Mouse (Mus musculus): ENCODE measurements around the gene Klhdc9. TPM values are rescaled to one million over a fixed set of nuclear protein-coding genes. Genes with fewer than 3 reads are reported as not detected.

The Klhdc9 gene
- polyA plus RNA-seq, 1 experiment from 2014 or later = 1.3 TPM

Other genes starting within 250 kb of the Klhdc9 start
- gene Cfap126, start 246.9 kb downstream of the Klhdc9 start, polyA plus RNA-seq (2014; fragmentation: Nextera tagmentation; extraction: Ambion mirVana) = 8.7 and 10.5 TPM in 2 replicates
- gene Sdhc, start 210.2 kb downstream of the Klhdc9 start, polyA plus RNA-seq (2014; fragmentation: Nextera tagmentation; extraction: Ambion mirVana) = 259 and 284 TPM in 2 replicates
- 0.99 and 1.5 TPM in 2 replicates for gene Mpz, start 210.1 kb downstream of the Klhdc9 start, polyA plus RNA-seq (2014; fragmentation: Nextera tagmentation; extraction: Ambion mirVana)
- gene Pcp4l1, start 164.5 kb downstream of the Klhdc9 start, polyA plus RNA-seq (2014; fragmentation: Nextera tagmentation; extraction: Ambion mirVana) = 31.4 and 33.4 TPM in 2 replicates
- gene Nr1i3, start 146.8 kb downstream of the Klhdc9 start, polyA plus RNA-seq (2014; fragmentation: Nextera tagmentation; extraction: Ambion mirVana) = 0.17 and 0.25 TPM in 2 replicates
- 23.5 and 28.8 TPM in 2 replicates for gene Tomm40l, start 138.3 kb downstream of the Klhdc9 start, polyA plus RNA-seq (2014; fragmentation: Nextera tagmentation; extraction: Ambion mirVana)
- gene Apoa2, start 135.7 kb downstream of the Klhdc9 start, polyA plus RNA-seq (2014; fragmentation: Nextera tagmentation; extraction: Ambion mirVana) = 3.1 and 5.0 TPM in 2 replicates
- 22.1 and 26.1 TPM in 2 replicates for gene Fcer1g, start 126.4 kb downstream of the Klhdc9 start, polyA plus RNA-seq (2014; fragmentation: Nextera tagmentation; extraction: Ambion mirVana)
- 4.6 and 5.4 TPM in 2 replicates for gene Adamts4, start 110.4 kb downstream of the Klhdc9 start, polyA plus RNA-seq (2014; fragmentation: Nextera tagmentation; extraction: Ambion mirVana)
- gene Ndufs2, start 109.4 kb downstream of the Klhdc9 start, polyA plus RNA-seq (2014; fragmentation: Nextera tagmentation; extraction: Ambion mirVana) = 259 and 263 TPM in 2 replicates
- 59.1 and 66.3 TPM in 2 replicates for gene B4galt3, start 90.5 kb downstream of the Klhdc9 start, polyA plus RNA-seq (2014; fragmentation: Nextera tagmentation; extraction: Ambion mirVana)
- 48.1 and 51.8 TPM in 2 replicates for gene Ppox, start 79.6 kb downstream of the Klhdc9 start, polyA plus RNA-seq (2014; fragmentation: Nextera tagmentation; extraction: Ambion mirVana)
- gene Usp21, start 72.8 kb downstream of the Klhdc9 start, polyA plus RNA-seq (2014; fragmentation: Nextera tagmentation; extraction: Ambion mirVana) = 82.8 and 85.4 TPM in 2 replicates
- gene Ufc1, start 65.8 kb downstream of the Klhdc9 start, polyA plus RNA-seq (2014; fragmentation: Nextera tagmentation; extraction: Ambion mirVana) = 108 and 114 TPM in 2 replicates
- 46.6 and 49.5 TPM in 2 replicates for gene Dedd, start 31.7 kb downstream of the Klhdc9 start, polyA plus RNA-seq (2014; fragmentation: Nextera tagmentation; extraction: Ambion mirVana)
- gene Nit1, start 15.2 kb downstream of the Klhdc9 start, polyA plus RNA-seq (2014; fragmentation: Nextera tagmentation; extraction: Ambion mirVana) = 30.7 and 35.3 TPM in 2 replicates
- gene Pfdn2, start 15.1 kb downstream of the Klhdc9 start, polyA plus RNA-seq (2014; fragmentation: Nextera tagmentation; extraction: Ambion mirVana) = 68.3 and 68.4 TPM in 2 replicates
- gene Nectin4, start 9.3 kb upstream of the Klhdc9 start, polyA plus RNA-seq (2014; fragmentation: Nextera tagmentation; extraction: Ambion mirVana) = 0.66 and 0.96 TPM in 2 replicates
- gene Arhgap30, start 28.2 kb upstream of the Klhdc9 start, polyA plus RNA-seq (2014; fragmentation: Nextera tagmentation; extraction: Ambion mirVana) = 0.54 and 0.99 TPM in 2 replicates
- 122 and 143 TPM in 2 replicates for gene Usf1, start 50.5 kb upstream of the Klhdc9 start, polyA plus RNA-seq (2014; fragmentation: Nextera tagmentation; extraction: Ambion mirVana)
- 3.3 and 4.3 TPM in 2 replicates for gene Tstd1, start 58.1 kb upstream of the Klhdc9 start, polyA plus RNA-seq (2014; fragmentation: Nextera tagmentation; extraction: Ambion mirVana)
- gene F11r, start 76.7 kb upstream of the Klhdc9 start, polyA plus RNA-seq (2014; fragmentation: Nextera tagmentation; extraction: Ambion mirVana) = 16.9 and 20.1 TPM in 2 replicates
- 15.4 and 17.5 TPM in 2 replicates for gene Alyref2, start 142.7 kb upstream of the Klhdc9 start, polyA plus RNA-seq (2014; fragmentation: Nextera tagmentation; extraction: Ambion mirVana)
- not detected in 2 replicates for gene Itln1, start 174.5 kb upstream of the Klhdc9 start, polyA plus RNA-seq (2014; fragmentation: Nextera tagmentation; extraction: Ambion mirVana)
- not detected in 2 replicates for gene Cd244a, start 198.4 kb upstream of the Klhdc9 start, polyA plus RNA-seq (2014; fragmentation: Nextera tagmentation; extraction: Ambion mirVana)
- not detected in 2 replicates for gene Ly9, start 246.6 kb upstream of the Klhdc9 start, polyA plus RNA-seq (2014; fragmentation: Nextera tagmentation; extraction: Ambion mirVana)